Mouse (Mus musculus): Measurements from ENCODE around the gene Arntl2. TPM values are rescaled to one million over a fixed set of nuclear protein-coding genes. Genes with fewer than 3 reads are reported as not detected.

The Arntl2 gene
- total and polyA plus RNA-seq, 2 experiments from 2014 or later: 3.1 to 3.2 TPM

DNA sequence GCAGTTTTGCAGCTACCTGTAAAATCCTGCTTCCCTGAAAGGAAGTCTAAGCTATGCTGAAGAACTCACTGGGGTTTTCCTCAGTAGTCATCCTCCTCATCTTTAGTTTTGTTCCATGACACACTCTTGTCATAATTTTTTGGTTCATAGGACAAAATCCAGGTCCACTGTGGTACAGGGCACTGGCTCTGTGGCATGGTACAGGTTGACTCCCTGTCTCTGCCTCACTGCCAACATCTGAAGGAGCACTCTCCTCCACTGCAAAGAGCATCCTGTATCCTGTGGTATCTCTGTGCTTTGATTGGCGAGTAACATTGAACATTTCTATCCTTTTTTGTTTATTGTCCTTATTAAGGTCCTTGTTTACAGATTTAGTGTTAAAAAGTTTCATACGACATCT, 43.7 kb upstream of the Arntl2 start:
- Histone ChIP-seq H3K27me3 (ENCODE audit: control insufficient read depth, insufficient read depth, low read length) (no peaks in the 10 kb centered on the region), H3K4me1 (ENCODE audit: control insufficient read depth, insufficient read depth) (peaks cover 63% of the 10 kb centered on the region), H3K36me3 (replicated peaks; ENCODE audit: control insufficient read depth, insufficient read depth, low read length) (no peaks in the 10 kb centered on the region), H3K27ac (ENCODE audit: low read depth) (peak overlapping the region; percentile 64), H3K4me2 (ENCODE audit: low read depth, low read length) (no peak overlapping the region), H3K4me3 (ENCODE audit: low read depth, low read length) (no peak overlapping the region), H3K9me3 (replicated peaks; ENCODE audit: control insufficient read depth, low read length) (no peaks in the 10 kb centered on the region), H3K9ac (replicated peaks; ENCODE audit: low read depth, low read length) (no peak overlapping the region)
- ATAC-seq (ENCODE audit: insufficient read depth, low read depth) (no peak), DNase-seq (ENCODE audit: low spot score) (no peak)
- TF ChIP-seq CTCF (IDR thresholded peaks at IDR 0.05; ENCODE audit: low read depth): no peak
- no peak for TF ChIP-seq EP300 (IDR thresholded peaks at IDR 0.05; ENCODE audit: low read depth)
- 80% methylated on average over 2 of the region's 2 CpGs for WGBS

DNA sequence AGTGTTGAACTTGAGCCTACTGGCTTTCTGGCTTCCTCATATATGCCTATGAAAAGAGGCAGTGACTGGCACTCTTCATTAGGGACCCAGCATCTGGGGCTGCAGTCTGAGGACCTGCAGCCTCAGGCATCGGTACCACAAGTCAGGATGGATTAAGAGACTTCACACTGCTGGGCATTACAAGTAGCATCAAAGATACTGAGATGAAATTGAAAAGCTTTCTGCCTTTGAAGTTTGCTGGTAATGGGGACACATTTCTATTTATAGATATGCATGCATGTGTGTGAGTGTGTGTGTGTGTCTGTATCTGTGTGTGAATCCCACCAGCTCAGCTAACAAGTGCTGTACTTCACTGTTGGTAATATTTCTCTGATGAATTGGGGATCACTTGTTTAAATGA, 43.2 kb upstream of the Arntl2 start:
- DNase-seq (ENCODE audit: low spot score) (no peak), ATAC-seq (ENCODE audit: insufficient read depth, low read depth) (no peak)
- Histone ChIP-seq H3K4me1 (ENCODE audit: control insufficient read depth, insufficient read depth) (peaks cover 59% of the 10 kb centered on the region), H3K4me2 (ENCODE audit: low read depth, low read length) (no peak overlapping the region), H3K9ac (replicated peaks; ENCODE audit: low read depth, low read length) (no peak overlapping the region), H3K27me3 (ENCODE audit: control insufficient read depth, insufficient read depth, low read length) (no peaks in the 10 kb centered on the region), H3K4me3 (ENCODE audit: low read depth, low read length) (no peak overlapping the region), H3K27ac (ENCODE audit: low read depth) (0 out of 2 replicates have a peak overlapping the region, but pooled peaks have one; percentile 32), H3K36me3 (replicated peaks; ENCODE audit: control insufficient read depth, insufficient read depth, low read length) (no peaks in the 10 kb centered on the region), H3K9me3 (replicated peaks; ENCODE audit: control insufficient read depth, low read length) (no peaks in the 10 kb centered on the region)
- TF ChIP-seq EP300 (IDR thresholded peaks at IDR 0.05; ENCODE audit: low read depth): no peak
- TF ChIP-seq CTCF (IDR thresholded peaks at IDR 0.05; ENCODE audit: low read depth): no peak
- WGBS: 31% methylated on average over 1 of the region's 1 CpGs

DNA sequence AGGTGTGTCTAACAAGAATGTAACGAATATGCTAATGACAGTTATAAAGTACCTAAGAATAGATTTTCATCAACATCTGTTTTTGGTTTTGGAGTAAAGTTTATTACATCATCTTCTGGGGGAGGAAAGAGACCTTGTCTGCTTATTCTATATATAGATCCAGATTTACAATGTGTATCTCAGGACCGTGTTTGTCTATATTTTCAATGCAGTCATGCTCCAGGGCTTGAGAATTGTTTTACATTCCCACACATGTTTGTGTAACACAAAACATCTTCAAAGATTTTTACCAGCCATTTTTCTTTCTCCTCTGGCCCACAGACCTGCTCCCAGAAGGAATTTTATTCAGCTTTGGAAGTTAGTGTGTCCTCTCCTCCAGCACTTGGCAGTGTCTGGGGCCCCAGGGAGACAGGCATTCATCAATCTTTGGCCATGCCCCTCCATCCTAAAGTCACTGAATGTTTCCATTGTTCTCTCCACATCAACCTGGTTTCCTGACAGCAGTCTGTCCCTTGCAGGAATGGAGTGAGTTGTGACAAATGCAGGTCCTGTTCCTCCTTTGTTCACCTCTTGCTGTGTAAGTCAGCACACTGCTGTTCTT, 42.2 kb upstream of the Arntl2 start:
- Histone ChIP-seq H3K9me3 (replicated peaks; ENCODE audit: control insufficient read depth, low read length) (no peaks in the 10 kb centered on the region), H3K4me3 (ENCODE audit: low read depth, low read length) (no peak overlapping the region), H3K9ac (replicated peaks; ENCODE audit: low read depth, low read length) (no peak overlapping the region), H3K27ac (ENCODE audit: low read depth) (peak overlapping the region; percentile 20), H3K4me2 (ENCODE audit: low read depth, low read length) (no peak overlapping the region), H3K36me3 (replicated peaks; ENCODE audit: control insufficient read depth, insufficient read depth, low read length) (no peaks in the 10 kb centered on the region), H3K27me3 (ENCODE audit: control insufficient read depth, insufficient read depth, low read length) (no peaks in the 10 kb centered on the region), H3K4me1 (ENCODE audit: control insufficient read depth, insufficient read depth) (peaks cover 53% of the 10 kb centered on the region)
- ATAC-seq (ENCODE audit: insufficient read depth, low read depth) (no peak), DNase-seq (ENCODE audit: low spot score) (no peak)
- 29% methylated on average over 2 of the region's 2 CpGs for WGBS
- TF ChIP-seq CTCF (IDR thresholded peaks at IDR 0.05; ENCODE audit: low read depth) (no peak), EP300 (IDR thresholded peaks at IDR 0.05; ENCODE audit: low read depth) (no peak)

DNA sequence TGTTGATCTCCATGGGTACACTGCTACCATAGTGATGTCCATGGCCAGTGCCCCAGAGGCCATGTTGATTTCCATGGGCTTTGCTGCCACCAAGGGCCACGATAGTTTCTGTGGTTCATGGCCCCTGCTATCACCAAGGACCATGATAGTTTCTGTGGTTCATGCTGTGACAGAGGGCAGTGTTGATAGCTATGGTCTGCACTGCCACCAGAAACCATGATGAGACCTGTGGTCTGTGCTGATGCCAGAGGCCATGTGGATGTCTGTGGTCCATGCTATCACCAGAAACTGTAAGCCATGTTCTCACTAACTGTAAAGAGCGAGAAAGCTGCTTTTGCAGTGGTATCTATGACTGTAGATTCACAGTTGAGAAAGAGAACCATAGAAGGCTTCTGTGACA, 40.7 kb upstream of the Arntl2 start:
- H3K9ac ChIP-seq (replicated peaks; ENCODE audit: low read depth, low read length): no peak overlapping the region
- H3K4me2 ChIP-seq (ENCODE audit: low read depth, low read length): no peak overlapping the region
- no peak overlapping the region for H3K27ac ChIP-seq (ENCODE audit: low read depth)
- no peaks in the 10 kb centered on the region for H3K9me3 ChIP-seq (replicated peaks; ENCODE audit: control insufficient read depth, low read length)
- no peak for DNase-seq (ENCODE audit: low spot score)
- peaks cover 38% of the 10 kb centered on the region for H3K4me1 ChIP-seq (ENCODE audit: control insufficient read depth, insufficient read depth)
- no peak overlapping the region for H3K4me3 ChIP-seq (ENCODE audit: low read depth, low read length)
- 72% methylated on average over 2 of the region's 2 CpGs for WGBS
- H3K36me3 ChIP-seq (replicated peaks; ENCODE audit: control insufficient read depth, insufficient read depth, low read length): peaks cover 11% of the 10 kb centered on the region; the same call in 1 of the 2 replicates
- no peak for ATAC-seq (ENCODE audit: insufficient read depth, low read depth)
- no peak for TF ChIP-seq EP300 (IDR thresholded peaks at IDR 0.05; ENCODE audit: low read depth)
- TF ChIP-seq CTCF (IDR thresholded peaks at IDR 0.05; ENCODE audit: low read depth): no peak
- H3K27me3 ChIP-seq (ENCODE audit: control insufficient read depth, insufficient read depth, low read length): no peaks in the 10 kb centered on the region

DNA sequence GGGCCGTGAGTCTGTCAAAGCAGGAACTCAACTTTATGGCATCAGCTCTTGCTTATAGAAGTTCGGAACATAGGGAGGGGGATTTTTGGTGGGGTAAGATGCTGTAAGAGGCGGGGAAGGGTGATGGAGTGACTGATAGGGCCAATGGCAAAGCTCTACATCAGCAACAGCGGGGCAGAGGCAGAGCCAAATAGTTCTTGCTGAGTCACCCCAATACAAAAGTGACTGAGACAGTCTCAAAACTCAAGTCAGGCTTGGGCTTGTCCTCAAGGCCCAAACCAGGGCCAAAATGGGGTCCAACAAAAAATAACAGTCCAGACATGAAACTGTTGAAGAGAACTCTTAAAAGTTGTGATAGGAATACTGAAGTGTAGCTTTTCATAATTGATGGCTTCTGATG, 40.2 kb upstream of the Arntl2 start:
- Histone ChIP-seq H3K27ac (ENCODE audit: low read depth) (no peak overlapping the region), H3K9me3 (replicated peaks; ENCODE audit: control insufficient read depth, low read length) (no peaks in the 10 kb centered on the region), H3K4me1 (ENCODE audit: control insufficient read depth, insufficient read depth) (peaks cover 33% of the 10 kb centered on the region), H3K4me2 (ENCODE audit: low read depth, low read length) (no peak overlapping the region), H3K27me3 (ENCODE audit: control insufficient read depth, insufficient read depth, low read length) (no peaks in the 10 kb centered on the region), H3K4me3 (ENCODE audit: low read depth, low read length) (no peak overlapping the region), H3K36me3 (replicated peaks; ENCODE audit: control insufficient read depth, insufficient read depth, low read length) (peaks cover 17% of the 10 kb centered on the region; the same call in 1 of the 2 replicates), H3K9ac (replicated peaks; ENCODE audit: low read depth, low read length) (no peak overlapping the region)
- ATAC-seq (ENCODE audit: insufficient read depth, low read depth) (no peak), DNase-seq (ENCODE audit: low spot score) (no peak)
- TF ChIP-seq EP300 (IDR thresholded peaks at IDR 0.05; ENCODE audit: low read depth) (no peak), CTCF (IDR thresholded peaks at IDR 0.05; ENCODE audit: low read depth) (no peak)
- 94% methylated on average over 4 of the region's 4 CpGs for WGBS

DNA sequence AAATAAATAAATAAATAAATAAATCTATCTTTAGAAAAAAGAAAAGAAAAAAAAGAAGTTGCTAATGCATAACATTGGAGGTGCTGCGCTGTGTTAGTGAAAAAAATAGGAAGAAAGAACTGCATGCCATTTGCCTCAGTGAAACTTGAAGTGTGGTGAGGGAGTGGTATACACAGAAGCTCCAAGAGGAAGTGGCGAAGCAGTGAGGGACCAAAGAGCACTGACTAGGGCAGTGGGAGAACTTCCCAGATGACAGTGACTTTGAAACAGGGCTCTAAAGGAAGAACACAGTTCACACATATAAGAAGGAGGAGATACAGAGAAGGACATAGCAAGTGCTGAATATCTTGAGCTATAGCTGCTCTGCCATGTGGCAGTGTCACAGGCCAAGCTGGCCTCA, 36.8 kb upstream of the Arntl2 start:
- H3K27me3 ChIP-seq (ENCODE audit: control insufficient read depth, insufficient read depth, low read length): no peaks in the 10 kb centered on the region
- no peak overlapping the region for H3K4me3 ChIP-seq (ENCODE audit: low read depth, low read length)
- no peaks in the 10 kb centered on the region for H3K9me3 ChIP-seq (replicated peaks; ENCODE audit: control insufficient read depth, low read length)
- no peak overlapping the region for H3K4me2 ChIP-seq (ENCODE audit: low read depth, low read length)
- peaks cover 5% of the 10 kb centered on the region; the same call in 1 of the 2 replicates for H3K4me1 ChIP-seq (ENCODE audit: control insufficient read depth, insufficient read depth)
- 93% methylated on average over 2 of the region's 2 CpGs for WGBS
- H3K27ac ChIP-seq (ENCODE audit: low read depth): no peak overlapping the region
- TF ChIP-seq EP300 (IDR thresholded peaks at IDR 0.05; ENCODE audit: low read depth) (no peak), CTCF (IDR thresholded peaks at IDR 0.05; ENCODE audit: low read depth) (no peak)
- DNase-seq (ENCODE audit: low spot score): no peak
- ATAC-seq (ENCODE audit: insufficient read depth, low read depth): no peak
- no peak overlapping the region for H3K9ac ChIP-seq (replicated peaks; ENCODE audit: low read depth, low read length)
- H3K36me3 ChIP-seq (replicated peaks; ENCODE audit: control insufficient read depth, insufficient read depth, low read length): peaks cover 25% of the 10 kb centered on the region
